Mouse (Mus musculus): ENCODE results near the gene Abcc1. TPM values are rescaled to one million over a fixed set of nuclear protein-coding genes. Genes with fewer than 3 reads are reported as not detected.

The Abcc1 gene
- polyA plus RNA-seq, 1 experiment from 2014 or later: 12.5 TPM

GRCm38 (mm10) chr16:14415206-14415605 is 53.8 kb downstream of the Abcc1 start:
- Histone ChIP-seq H3K9me3 (ENCODE audit: control insufficient read depth, low read length) (no peaks in the 10 kb centered on the region), H3K27ac (ENCODE audit: low read depth) (no peak overlapping the region), H3K9ac (ENCODE audit: low read length) (no peak overlapping the region), H3K4me3 (ENCODE audit: low read depth, low read length) (no peak overlapping the region), H3K36me3 (ENCODE audit: control insufficient read depth, insufficient read depth, low read length) (peaks cover 25% of the 10 kb centered on the region), H3K27me3 (replicated peaks; ENCODE audit: control insufficient read depth, insufficient read depth, low read length) (no peaks in the 10 kb centered on the region), H3K4me1 (replicated peaks; ENCODE audit: control insufficient read depth, insufficient read depth, low read length) (no peaks in the 10 kb centered on the region), H3K4me2 (ENCODE audit: low read length) (no peak overlapping the region)
- ATAC-seq (replicated peaks; ENCODE audit: low FRiP score, low TSS enrichment, low read depth): no peak
- 88% methylated on average over 9 of the region's 9 CpGs for WGBS
- no peak for DNase-seq (ENCODE audit: low spot score)

DNA sequence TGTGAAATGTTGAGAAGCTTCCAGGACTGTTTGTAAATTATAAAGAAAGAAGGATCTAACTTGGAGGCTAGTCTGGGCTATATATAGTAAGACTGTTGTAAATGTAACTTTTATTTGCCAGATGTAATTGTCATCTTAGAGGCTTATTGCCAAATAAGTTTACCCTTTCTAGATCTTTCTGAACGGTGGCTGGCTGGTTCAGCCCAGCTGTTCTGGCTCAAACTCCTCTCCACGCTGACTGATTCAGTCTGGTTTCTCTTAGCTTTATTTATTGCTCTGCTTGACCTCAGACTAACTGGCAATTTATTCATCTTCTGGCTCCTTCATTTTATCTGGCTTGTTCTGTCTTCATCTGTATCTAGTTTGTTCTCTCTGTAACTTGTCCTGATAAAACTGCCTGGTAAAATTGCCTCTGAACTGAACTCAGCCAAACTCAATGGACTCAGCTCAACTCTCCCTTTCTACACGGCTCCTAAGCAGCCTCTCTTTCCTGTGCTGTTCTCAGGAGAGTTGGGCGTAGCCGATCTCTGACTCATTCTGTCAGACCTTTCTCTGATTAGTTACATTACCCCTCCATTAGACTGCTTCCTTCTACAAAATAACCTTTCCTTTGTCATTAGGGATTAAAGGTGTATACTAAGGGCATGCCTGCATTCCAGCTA is 55.7 kb downstream of the Abcc1 start:
- no peak overlapping the region for H3K9ac ChIP-seq (ENCODE audit: low read length)
- DNase-seq (ENCODE audit: low spot score): no peak
- H3K4me1 ChIP-seq (replicated peaks; ENCODE audit: control insufficient read depth, insufficient read depth, low read length): no peaks in the 10 kb centered on the region
- peaks cover 12% of the 10 kb centered on the region for H3K36me3 ChIP-seq (ENCODE audit: control insufficient read depth, insufficient read depth, low read length)
- no peak overlapping the region for H3K4me3 ChIP-seq (ENCODE audit: low read depth, low read length)
- no peaks in the 10 kb centered on the region for H3K9me3 ChIP-seq (ENCODE audit: control insufficient read depth, low read length)
- H3K4me2 ChIP-seq (ENCODE audit: low read length): no peak overlapping the region
- no peak overlapping the region for H3K27ac ChIP-seq (ENCODE audit: low read depth)
- no peaks in the 10 kb centered on the region for H3K27me3 ChIP-seq (replicated peaks; ENCODE audit: control insufficient read depth, insufficient read depth, low read length)
- 0 out of 2 replicates have a peak, but pooled peaks have one; percentile 32 for ATAC-seq (replicated peaks; ENCODE audit: low FRiP score, low TSS enrichment, low read depth)
- 53% methylated on average over 5 of the region's 5 CpGs for WGBS

- H3K4me3 ChIP-seq (ENCODE audit: low read depth, low read length): no peak overlapping the region
- DNase-seq (ENCODE audit: low spot score) (no peak), ATAC-seq (replicated peaks; ENCODE audit: low FRiP score, low TSS enrichment, low read depth) (no peak)
- peaks cover 6% of the 10 kb centered on the region for H3K36me3 ChIP-seq (ENCODE audit: control insufficient read depth, insufficient read depth, low read length)
- no peak overlapping the region for H3K9ac ChIP-seq (ENCODE audit: low read length)
- no peaks in the 10 kb centered on the region for H3K27me3 ChIP-seq (replicated peaks; ENCODE audit: control insufficient read depth, insufficient read depth, low read length)
- H3K9me3 ChIP-seq (ENCODE audit: control insufficient read depth, low read length): no peaks in the 10 kb centered on the region
- no peaks in the 10 kb centered on the region for H3K4me1 ChIP-seq (replicated peaks; ENCODE audit: control insufficient read depth, insufficient read depth, low read length)
- H3K27ac ChIP-seq (ENCODE audit: low read depth): no peak overlapping the region
- no peak overlapping the region for H3K4me2 ChIP-seq (ENCODE audit: low read length)
- 78% methylated on average over 5 of the region's 5 CpGs for WGBS
These were observed 59.3 kb downstream of the Abcc1 start for GRCm38 (mm10) chr16:14420496-14421132.

GRCm38 (mm10) chr16:14422081-14422480 is 60.7 kb downstream of the Abcc1 start:
- no peak for ATAC-seq (replicated peaks; ENCODE audit: low FRiP score, low TSS enrichment, low read depth)
- no peak for DNase-seq (ENCODE audit: low spot score)

GRCm38 (mm10) chr16:14429371-14429770 is 68.0 kb downstream of the Abcc1 start:
- 86% methylated on average over 6 of the region's 6 CpGs for whole genome bisulfite sequencing
- DNase-seq (ENCODE audit: low spot score): no peak

More at GRCm38 (mm10) chr16:14422081-14422480, 60.7 kb downstream of the Abcc1 start:
- Histone ChIP-seq H3K27me3 (replicated peaks; ENCODE audit: control insufficient read depth, insufficient read depth, low read length) (no peaks in the 10 kb centered on the region), H3K36me3 (ENCODE audit: control insufficient read depth, insufficient read depth, low read length) (peaks cover 6% of the 10 kb centered on the region), H3K4me1 (replicated peaks; ENCODE audit: control insufficient read depth, insufficient read depth, low read length) (no peaks in the 10 kb centered on the region), H3K27ac (ENCODE audit: low read depth) (no peak overlapping the region), H3K4me3 (ENCODE audit: low read depth, low read length) (no peak overlapping the region), H3K9me3 (ENCODE audit: control insufficient read depth, low read length) (no peaks in the 10 kb centered on the region), H3K4me2 (ENCODE audit: low read length) (no peak overlapping the region), H3K9ac (ENCODE audit: low read length) (no peak overlapping the region)
- 89% methylated on average over 3 of the region's 3 CpGs for WGBS

GRCm38 (mm10) chr16:14432996-14433395 is 71.6 kb downstream of the Abcc1 start:
- H3K27ac ChIP-seq (ENCODE audit: low read depth): no peak overlapping the region
- DNase-seq (ENCODE audit: low spot score) (peak; percentile 41), ATAC-seq (replicated peaks; ENCODE audit: low FRiP score, low TSS enrichment, low read depth) (no peak)

More at GRCm38 (mm10) chr16:14429371-14429770, 68.0 kb downstream of the Abcc1 start:
- Histone ChIP-seq H3K9ac (ENCODE audit: low read length) (no peak overlapping the region), H3K4me3 (ENCODE audit: low read depth, low read length) (no peak overlapping the region), H3K36me3 (ENCODE audit: control insufficient read depth, insufficient read depth, low read length) (no peaks in the 10 kb centered on the region; the same call in 1 of the 2 replicates), H3K4me1 (replicated peaks; ENCODE audit: control insufficient read depth, insufficient read depth, low read length) (no peaks in the 10 kb centered on the region), H3K4me2 (ENCODE audit: low read length) (no peak overlapping the region), H3K27me3 (replicated peaks; ENCODE audit: control insufficient read depth, insufficient read depth, low read length) (no peaks in the 10 kb centered on the region), H3K27ac (ENCODE audit: low read depth) (no peak overlapping the region), H3K9me3 (ENCODE audit: control insufficient read depth, low read length) (no peaks in the 10 kb centered on the region)
- ATAC-seq (replicated peaks; ENCODE audit: low FRiP score, low TSS enrichment, low read depth): no peak

DNA sequence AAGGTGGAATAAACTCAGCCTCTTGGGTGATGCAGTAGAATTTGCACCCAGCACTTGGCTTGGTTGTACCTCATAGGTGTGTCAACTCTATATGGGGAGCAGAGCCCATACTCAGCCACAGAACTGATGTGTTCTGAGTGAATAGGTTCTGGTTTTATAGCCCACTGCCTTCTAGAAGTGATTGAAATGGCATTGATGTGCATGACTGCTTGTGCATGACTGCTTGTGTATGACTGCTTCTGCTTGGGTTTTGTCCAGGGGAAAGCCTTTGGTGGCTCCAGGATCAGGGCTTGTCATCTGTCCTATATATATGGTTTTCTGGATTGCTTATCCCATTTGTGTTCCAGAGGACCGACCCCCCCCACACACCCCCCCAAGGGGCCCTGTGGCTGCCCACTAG is 74.2 kb downstream of the Abcc1 start:
- Histone ChIP-seq H3K27me3 (replicated peaks; ENCODE audit: control insufficient read depth, insufficient read depth, low read length) (no peaks in the 10 kb centered on the region), H3K4me2 (ENCODE audit: low read length) (no peak overlapping the region), H3K4me1 (replicated peaks; ENCODE audit: control insufficient read depth, insufficient read depth, low read length) (no peaks in the 10 kb centered on the region), H3K9ac (ENCODE audit: low read length) (no peak overlapping the region), H3K36me3 (ENCODE audit: control insufficient read depth, insufficient read depth, low read length) (0 out of 2 replicates have a peak, but pooled peaks cover 5% of the 10 kb centered on the region), H3K9me3 (ENCODE audit: control insufficient read depth, low read length) (no peaks in the 10 kb centered on the region), H3K27ac (ENCODE audit: low read depth) (no peak overlapping the region), H3K4me3 (ENCODE audit: low read depth, low read length) (no peak overlapping the region)
- 94% methylated on average over 1 of the region's 1 CpGs for WGBS
- ATAC-seq (replicated peaks; ENCODE audit: low FRiP score, low TSS enrichment, low read depth): no peak
- DNase-seq (ENCODE audit: low spot score): peak; percentile 16

More at GRCm38 (mm10) chr16:14432996-14433395, 71.6 kb downstream of the Abcc1 start:
- no peak overlapping the region for H3K4me2 ChIP-seq (ENCODE audit: low read length)
- H3K36me3 ChIP-seq (ENCODE audit: control insufficient read depth, insufficient read depth, low read length): peaks cover 4% of the 10 kb centered on the region; the same call in 1 of the 2 replicates
- no peak overlapping the region for H3K4me3 ChIP-seq (ENCODE audit: low read depth, low read length)
- H3K9ac ChIP-seq (ENCODE audit: low read length): no peak overlapping the region
- H3K9me3 ChIP-seq (ENCODE audit: control insufficient read depth, low read length): no peaks in the 10 kb centered on the region
- 90% methylated on average over 5 of the region's 5 CpGs for WGBS
- no peaks in the 10 kb centered on the region for H3K27me3 ChIP-seq (replicated peaks; ENCODE audit: control insufficient read depth, insufficient read depth, low read length)
- H3K4me1 ChIP-seq (replicated peaks; ENCODE audit: control insufficient read depth, insufficient read depth, low read length): no peaks in the 10 kb centered on the region

GRCm38 (mm10) chr16:14437446-14437982 is 76.2 kb downstream of the Abcc1 start:
- Histone ChIP-seq H3K27me3 (replicated peaks; ENCODE audit: control insufficient read depth, insufficient read depth, low read length) (no peaks in the 10 kb centered on the region), H3K27ac (ENCODE audit: low read depth) (no peak overlapping the region), H3K4me2 (ENCODE audit: low read length) (no peak overlapping the region), H3K9me3 (ENCODE audit: control insufficient read depth, low read length) (no peaks in the 10 kb centered on the region), H3K4me1 (replicated peaks; ENCODE audit: control insufficient read depth, insufficient read depth, low read length) (no peaks in the 10 kb centered on the region), H3K9ac (ENCODE audit: low read length) (no peak overlapping the region), H3K36me3 (ENCODE audit: control insufficient read depth, insufficient read depth, low read length) (0 out of 2 replicates have a peak, but pooled peaks cover 5% of the 10 kb centered on the region), H3K4me3 (ENCODE audit: low read depth, low read length) (no peak overlapping the region)
- ATAC-seq (replicated peaks; ENCODE audit: low FRiP score, low TSS enrichment, low read depth) (no peak), DNase-seq (ENCODE audit: low spot score) (peak; percentile 4)
- 90% methylated on average over 8 of the region's 8 CpGs for WGBS

All from intestine, embryonic 14.5 days (tissue).